Mouse (Mus musculus) urinary bladder, postnatal 4 days (tissue): ENCODE measurements at regions not wholly inside any gene's neighbourhood (a gene's known extent, or its start where the extent isn't known, plus 50 kb on each side); places are given as distances from the start of the nearest gene placed in this dataset.

Source experiments
- DNase-seq, 2 experiments: peaks; one replicate each; pipeline ENCODE4 v3.0.0; 2021 to 2022; ENCODE audit warnings: low spot score in 2 of 2

GRCm38 (mm10) chr1:143881192-143881591, 104.1 kb downstream of the Uchl5 start:
- no peak for DNase-seq

GRCm38 (mm10) chr1:143879622-143880021, 102.5 kb downstream of the Uchl5 start:
- no peak for DNase-seq

GRCm38 (mm10) chr1:143878266-143878665, 101.2 kb downstream of the Uchl5 start:
- no peak for DNase-seq

GRCm38 (mm10) chr1:143860319-143860718, 83.2 kb downstream of the Uchl5 start:
- no peak for DNase-seq

DNA sequence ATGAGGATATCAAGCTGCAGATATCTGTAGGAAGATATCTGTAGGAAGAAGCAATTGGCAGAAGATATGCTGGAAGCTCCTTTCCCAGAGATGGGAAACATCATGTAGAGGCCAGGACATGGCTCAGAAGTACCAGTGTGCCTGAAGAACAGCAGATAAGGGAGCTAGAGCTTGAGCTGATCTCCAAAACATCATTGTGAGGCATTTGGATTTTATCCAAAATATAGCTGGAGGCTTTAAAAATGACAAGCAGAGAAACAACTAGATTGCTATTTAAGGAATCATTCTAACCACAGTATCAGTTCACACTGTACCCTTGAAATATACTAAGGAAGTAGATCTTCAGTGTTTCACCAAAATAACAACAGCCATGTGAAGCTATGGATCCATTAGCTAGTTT, 81.5 kb downstream of the Uchl5 start:
- no peak for DNase-seq
